Mouse (Mus musculus) lung, embryonic 14.5 days (tissue): ENCODE results near the gene H2-DMa. TPM values are rescaled to one million over a fixed set of nuclear protein-coding genes. Genes with fewer than 3 reads are reported as not detected.
"Not testable (repeated sequence)": the region's sequence is repeated elsewhere in the genome, so short reads cannot be mapped to it uniquely, and the experiment has no call there.

ENCODE experiments used
- ATAC-seq: fragments of 200-750 bp; cut with Nextera tagmentation; 2 replicates; pipeline ENCODE4 v1.8.0; 2017; ENCODE audit warnings: mild to moderate bottlenecking, moderate TSS enrichment, moderate library complexity; ENCODE audit not compliant: insufficient read depth
- DNase-seq: peaks from one replicate; pipeline ENCODE4 v3.0.0-alpha.2; 2015
- H3K27ac ChIP-seq: fragments of 300-500 bp; sonication (generic); 2 replicates; pipeline ENCODE4 v1.5.1; 2014; ENCODE audit warnings: low read depth, mild to moderate bottlenecking, moderate library complexity
- H3K27me3 ChIP-seq: fragments of 300-500 bp; sonication (generic); 2 replicates; pipeline ENCODE4 v1.6.1; 2014; ENCODE audit warnings: low read length, control low read depth; ENCODE audit not compliant: insufficient read depth
- H3K36me3 ChIP-seq: fragments of 300-500 bp; sonication (generic); 2 replicates; pipeline ENCODE4 v1.6.1; 2014; ENCODE audit warnings: control low read depth; ENCODE audit not compliant: insufficient read depth
- H3K4me1 ChIP-seq: fragments of 300-500 bp; sonication (generic); 2 replicates; pipeline ENCODE4 v1.6.1; 2014; ENCODE audit warnings: antibody characterized with exemption, control low read depth; ENCODE audit not compliant: insufficient read depth
- H3K4me2 ChIP-seq: fragments of 300-500 bp; sonication (generic); 2 replicates; pipeline ENCODE4 v1.6.1; 2014; ENCODE audit warnings: mild to moderate bottlenecking
- H3K4me3 ChIP-seq: fragments of 300-500 bp; sonication (generic); 2 replicates; pipeline ENCODE4 v1.5.1; 2014; ENCODE audit warnings: low read depth, low read length
- H3K9ac ChIP-seq: fragments of 300-500 bp; sonication (generic); 2 replicates; pipeline ENCODE4 v1.6.1; 2014
- H3K9me3 ChIP-seq: fragments of 300-500 bp; sonication (generic); 2 replicates; pipeline ENCODE4 v1.6.1; 2016; ENCODE audit warnings: low read depth, low read length, control low read depth
- CTCF ChIP-seq: IDR thresholded peaks from 2 replicates; pipeline ENCODE4 v1.5.1; 2016; ENCODE audit warnings: antibody characterized with exemption, low read depth
- WGBS: fragments of 180-500 bp; shearing (Covaris S2); extraction: QIAGEN DNeasy Blood & Tissue Kit; methylation state at CpG from one replicate; pipeline ENCODE4 v1.1.7; 2014; 5-methylcytosine and 5-hydroxymethylcytosine counted together
- polyA plus RNA-seq: library from polyadenylated mRNA; unstranded; fragments of >200 nt; fragmentation: Nextera tagmentation; extraction: Ambion mirVana; gene quantifications from 2 replicates; pipeline ENCODE4 v1.2.1, GENCODE M21; 2014

Gene H2-DMa
- polyA plus RNA-seq, 1 experiment from 2014 or later = 9.8 TPM

DNA sequence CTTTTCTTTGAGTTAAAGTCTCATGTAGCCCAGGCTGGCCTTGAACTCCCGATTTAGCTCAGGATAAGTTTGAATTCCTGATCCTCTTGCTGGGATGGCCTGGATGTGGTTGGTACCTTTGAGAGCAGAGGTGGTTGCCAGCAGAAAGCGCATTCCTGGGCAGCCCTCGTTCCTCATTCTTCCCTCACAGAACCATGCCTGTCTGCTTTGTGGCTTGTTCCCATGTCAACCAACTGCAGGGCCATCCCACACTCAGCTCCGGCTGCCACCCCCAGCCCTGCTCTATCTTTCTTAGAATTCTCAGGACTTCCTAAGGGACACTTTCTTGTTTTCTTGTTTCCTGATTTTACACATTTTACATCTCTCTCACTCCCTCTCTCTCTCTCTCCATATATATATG lies 22.1 kb downstream of the H2-DMa start:
- WGBS = 54% methylated on average over 4 of the region's 4 CpGs
- no peak for DNase-seq
- peaks cover 22% of the 10 kb centered on the region for H3K27me3 ChIP-seq

DNA sequence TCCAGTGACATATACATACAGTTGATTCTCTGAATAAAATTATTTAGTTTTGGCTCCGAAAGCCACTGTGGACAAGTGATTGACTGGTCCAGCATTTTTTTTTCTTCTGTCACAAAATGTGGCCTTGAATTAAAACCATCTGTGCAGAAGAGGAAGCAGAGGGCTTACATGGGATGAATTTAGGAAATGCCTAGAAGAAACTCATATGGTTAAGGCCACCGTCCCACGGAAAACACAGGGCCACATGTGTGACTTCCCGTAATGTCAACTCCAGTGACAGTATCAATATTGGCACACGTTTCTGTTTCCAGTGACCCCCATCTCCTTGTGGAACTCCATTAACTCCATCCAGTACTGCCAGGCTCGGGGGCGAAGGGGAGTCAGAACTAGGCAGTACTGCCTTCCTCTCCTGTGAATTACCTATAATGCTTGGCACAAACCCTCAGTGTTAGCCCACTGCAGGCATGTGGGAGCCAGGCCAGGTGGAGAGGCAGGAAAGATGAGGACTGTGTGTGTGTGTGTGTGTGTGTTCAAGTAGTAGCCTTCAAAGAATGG lies 23.2 kb downstream of the H2-DMa start:
- no peak for TF ChIP-seq CTCF
- Histone ChIP-seq H3K36me3 (no peaks in the 10 kb centered on the region), H3K4me1 (no peaks in the 10 kb centered on the region), H3K9ac (no peak overlapping the region), H3K27me3 (peaks cover 19% of the 10 kb centered on the region), H3K27ac (peak overlapping the region; percentile 55), H3K4me2 (0 out of 2 replicates have a peak overlapping the region, but pooled peaks have one; percentile 15), H3K4me3 (no peak overlapping the region), H3K9me3 (no peaks in the 10 kb centered on the region)
- DNase-seq (no peak), ATAC-seq (no peak)
- WGBS = 55% methylated on average over 7 of the region's 7 CpGs

More for the DNA sequence above, 22.1 kb downstream of the H2-DMa start:
- Histone ChIP-seq H3K4me1 (no peaks in the 10 kb centered on the region), H3K27ac (no peak overlapping the region), H3K9ac (no peak overlapping the region), H3K36me3 (no peaks in the 10 kb centered on the region), H3K4me2 (no peak overlapping the region), H3K4me3 (no peak overlapping the region), H3K9me3 (no peaks in the 10 kb centered on the region)
- no peak for ATAC-seq
- TF ChIP-seq CTCF = no peak

DNA sequence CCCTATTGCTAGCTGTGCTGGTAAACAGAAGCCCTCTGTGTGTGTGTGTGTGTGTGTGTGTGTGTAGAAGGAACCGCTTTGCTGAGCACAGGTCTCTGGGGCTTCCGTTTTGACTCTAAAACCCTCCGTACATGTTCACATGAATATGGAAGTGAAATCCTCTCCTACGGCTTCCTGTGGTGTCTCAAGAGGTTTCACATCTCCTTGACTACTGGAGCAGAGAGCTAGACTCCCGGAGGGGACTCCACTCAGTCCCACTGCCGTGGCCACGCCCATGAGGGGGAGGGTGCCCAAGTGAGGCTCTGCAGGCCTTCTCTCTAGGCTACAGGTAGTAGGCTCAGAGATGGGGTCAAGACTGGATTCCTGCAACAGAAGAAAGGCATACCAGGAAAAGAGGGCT lies 23.7 kb downstream of the H2-DMa start, which contains the start of gene H2-DMb2:
TSS of gene H2-DMb2 (plus strand) at position 275 of the 400 bp plus-strand sequence.
- H3K4me2 ChIP-seq = 0 out of 2 replicates have a peak within 1 kb of the TSS, but pooled peaks have one; percentile 15
- H3K4me3 ChIP-seq = no peak within 1 kb of the TSS
- H3K4me1 ChIP-seq = no peaks in the 10 kb centered on the region
- no peaks in the 10 kb centered on the region for H3K9me3 ChIP-seq
- no peak within 1 kb of the TSS for H3K9ac ChIP-seq
- peaks cover 18% of the 10 kb centered on the region; the same call in 1 of the 2 replicates for H3K27me3 ChIP-seq
- ATAC-seq (peak; percentile 51; the same call in 1 of the 2 replicates), DNase-seq (peak; percentile 72)
- peak within 1 kb of the TSS; percentile 55 for H3K27ac ChIP-seq
- 23% methylated on average over 7 of the region's 7 CpGs for WGBS
- TF ChIP-seq CTCF = no peak
- H3K36me3 ChIP-seq = no peaks in the 10 kb centered on the region

DNA sequence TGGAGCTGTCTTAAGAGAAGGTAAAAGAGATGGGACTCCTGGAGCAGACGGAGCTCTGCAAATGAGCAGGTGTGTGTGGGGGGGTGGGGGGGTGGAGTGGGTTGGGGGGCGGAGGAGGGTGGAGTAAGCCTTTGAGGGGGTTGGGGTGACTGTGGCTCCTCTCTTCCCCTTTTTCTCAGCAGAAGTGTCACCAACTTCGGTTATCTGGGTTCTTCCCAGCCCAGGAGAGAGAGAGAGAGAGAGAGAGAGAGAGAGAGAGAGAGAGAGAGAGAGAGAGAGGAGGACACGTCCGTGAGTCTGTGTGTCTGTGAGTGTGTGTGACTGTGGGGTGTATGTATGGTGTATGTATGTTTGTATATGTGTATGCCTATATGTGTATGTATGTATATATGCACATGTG lies 24.1 kb downstream of the H2-DMa start:
- H3K27me3 ChIP-seq = peaks cover 18% of the 10 kb centered on the region; the same call in 1 of the 2 replicates
- DNase-seq (no peak), ATAC-seq (no peak)
- no peaks in the 10 kb centered on the region for H3K9me3 ChIP-seq
- H3K27ac ChIP-seq = no peak overlapping the region
- H3K36me3 ChIP-seq = no peaks in the 10 kb centered on the region
- WGBS = 51% methylated on average over 5 of the region's 5 CpGs
- no peak overlapping the region for H3K9ac ChIP-seq
- no peak overlapping the region for H3K4me2 ChIP-seq
- no peak overlapping the region for H3K4me3 ChIP-seq
- TF ChIP-seq CTCF = no peak
- H3K4me1 ChIP-seq = no peaks in the 10 kb centered on the region

DNA sequence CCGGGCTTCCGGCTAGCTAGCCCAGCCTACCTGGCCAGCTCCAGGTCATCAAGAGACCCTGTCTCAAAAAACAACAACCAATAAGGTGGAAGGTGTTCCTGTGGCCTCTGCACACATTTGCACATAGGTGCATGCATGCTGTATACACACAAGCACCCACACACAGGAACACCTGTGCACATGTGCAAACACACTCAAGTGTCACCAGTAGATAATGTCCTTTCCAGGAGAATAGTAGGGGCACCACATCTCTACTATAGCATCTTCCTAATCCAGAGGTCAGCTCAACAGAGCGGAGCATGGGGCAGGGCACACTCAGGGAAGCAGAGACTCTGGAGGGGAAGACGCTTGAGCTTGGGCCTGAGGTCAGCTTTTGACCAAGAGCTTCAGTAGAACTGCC lies 24.9 kb downstream of the H2-DMa start:
- not testable (repeated sequence) for H3K4me1 ChIP-seq, ATAC-seq, H3K4me2 ChIP-seq, H3K4me3 ChIP-seq, DNase-seq, H3K9me3 ChIP-seq, H3K9ac ChIP-seq, H3K36me3 ChIP-seq, H3K27ac ChIP-seq
- 91% methylated on average over 4 of the region's 4 CpGs for WGBS
- peaks cover 12% of the 10 kb centered on the region; the same call in 1 of the 2 replicates for H3K27me3 ChIP-seq

DNA sequence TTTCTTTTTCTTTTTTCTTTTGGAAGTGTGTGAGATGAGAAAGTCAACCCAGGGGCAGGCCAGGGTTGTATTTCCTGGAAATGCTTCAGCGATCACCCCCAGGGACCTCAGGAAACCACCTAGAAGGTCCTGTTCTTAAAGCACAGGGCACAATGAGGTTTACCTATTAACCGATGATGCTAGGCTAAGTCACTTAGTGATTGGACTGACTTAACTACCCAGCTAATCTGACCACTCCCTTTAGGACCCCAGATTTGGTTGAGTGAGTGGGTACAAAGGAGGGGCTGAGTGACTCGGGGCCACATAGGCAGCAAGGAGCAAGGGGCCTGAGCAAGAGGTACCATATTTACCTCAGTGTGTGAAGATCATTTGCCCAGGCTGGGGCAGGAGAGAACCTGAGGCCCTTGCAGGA lies 25.6 kb downstream of the H2-DMa start:
- ATAC-seq (no peak), DNase-seq (no peak)
- 75% methylated on average over 3 of the region's 3 CpGs for WGBS

DNA sequence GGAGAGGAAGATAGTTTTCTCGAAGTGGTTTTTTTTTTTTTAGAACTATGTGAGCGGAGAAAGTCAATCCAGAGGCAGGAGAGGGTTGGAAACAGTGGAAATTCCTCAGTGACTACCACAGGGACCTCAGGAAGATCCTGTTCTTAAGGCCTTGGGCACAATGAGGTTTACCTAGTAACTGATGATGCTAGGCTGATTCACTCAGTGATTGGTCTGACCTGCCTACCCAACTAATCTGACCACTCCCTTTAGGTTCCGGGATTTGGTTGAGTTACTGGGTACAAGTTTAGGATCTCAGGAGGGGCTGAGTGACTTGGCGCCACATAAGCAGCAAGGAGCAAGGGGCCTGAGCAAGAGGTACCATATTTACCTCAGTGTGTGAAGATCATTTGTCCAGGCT lies 33.6 kb downstream of the H2-DMa start, which contains the start of gene H2-DMb1:
TSS of gene H2-DMb1 (plus strand) at position 150 of the 400 bp plus-strand sequence.
- no peak within 1 kb of the TSS for H3K27ac ChIP-seq
- H3K4me1 ChIP-seq = no peaks in the 10 kb centered on the region
- no peaks in the 10 kb centered on the region for H3K9me3 ChIP-seq
- H3K27me3 ChIP-seq = no peaks in the 10 kb centered on the region
- 54% methylated on average over 4 of the region's 4 CpGs for WGBS
- H3K36me3 ChIP-seq = no peaks in the 10 kb centered on the region
- ATAC-seq (no peak), DNase-seq (peak; percentile 79)
- TF ChIP-seq CTCF = no peak
- H3K4me2 ChIP-seq = no peak within 1 kb of the TSS
- no peak within 1 kb of the TSS for H3K4me3 ChIP-seq
- no peak within 1 kb of the TSS for H3K9ac ChIP-seq

More for the DNA sequence above, 25.6 kb downstream of the H2-DMa start:
- H3K4me2 ChIP-seq = no peak overlapping the region
- no peaks in the 10 kb centered on the region for H3K36me3 ChIP-seq
- H3K27ac ChIP-seq = no peak overlapping the region
- no peak for TF ChIP-seq CTCF
- H3K9ac ChIP-seq = no peak overlapping the region
- H3K4me1 ChIP-seq = no peaks in the 10 kb centered on the region
- H3K4me3 ChIP-seq = no peak overlapping the region
- H3K27me3 ChIP-seq = peaks cover 9% of the 10 kb centered on the region; the same call in 1 of the 2 replicates
- H3K9me3 ChIP-seq = no peaks in the 10 kb centered on the region
